ENCODE assay signal across 26 mouse cellular contexts in the genomic region with DNA sequence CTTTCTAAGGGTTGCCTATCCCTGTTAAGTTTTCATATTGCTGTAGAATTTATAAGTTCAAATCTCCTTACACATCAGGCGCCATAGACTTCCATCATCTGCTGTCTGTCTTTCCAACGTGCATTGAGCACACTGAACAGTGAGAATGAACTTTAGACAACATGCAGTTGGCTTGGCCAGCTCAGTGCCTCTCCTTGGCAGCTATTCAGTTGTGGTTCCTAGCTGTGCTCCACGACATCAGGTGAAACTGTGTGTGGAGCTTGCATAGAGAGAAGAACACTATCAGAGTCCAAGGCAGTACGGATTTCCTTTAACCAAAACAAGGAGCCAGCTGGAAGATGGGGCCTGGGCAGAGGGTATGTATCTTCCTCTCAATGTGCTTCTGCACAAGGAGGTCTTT.
"Had no signal": no experiment of that assay in that cellular context is flagged by ENCODE, and none has a peak within 500 bp of the region (broad histone marks: within the 10 kb centered on the region; RNA-seq: fewer than 3 reads in every experiment).

No protein-coding gene starts in this region.

- H3K9ac ChIP-seq: embryonic facial prominence, embryonic 12.5 days; embryonic facial prominence, embryonic 13.5 days; embryonic facial prominence, embryonic 15.5 days; forebrain, embryonic 12.5 days; forebrain, embryonic 13.5 days; forebrain, embryonic 15.5 days; forebrain, postnatal 0 days had no signal

- H3K9me3 ChIP-seq: embryonic facial prominence, embryonic 10.5 days; embryonic facial prominence, embryonic 12.5 days; embryonic facial prominence, embryonic 13.5 days; embryonic facial prominence, embryonic 15.5 days; forebrain, embryonic 10.5 days; forebrain, embryonic 12.5 days; forebrain, embryonic 13.5 days; forebrain, embryonic 15.5 days had no signal

- H3K4me2 ChIP-seq: embryonic facial prominence, embryonic 12.5 days; embryonic facial prominence, embryonic 13.5 days; embryonic facial prominence, embryonic 15.5 days; forebrain, embryonic 12.5 days; forebrain, embryonic 13.5 days; forebrain, embryonic 15.5 days had no signal

- H3K4me1 ChIP-seq: embryonic facial prominence, embryonic 13.5 days; embryonic facial prominence, embryonic 15.5 days had no signal

- DNase-seq: cerebellum, adult 2 months; cerebellum, adult 8-10 months; cerebellum, adult 9-10 months; cerebellum, adult 9-11 months; cerebellum, postnatal 25 days; cerebellum, postnatal 36 days; embryo, embryonic 11 days; forebrain, postnatal 0 days; gastrocnemius, adult 2 months; gastrocnemius, postnatal 10 days; gastrocnemius, postnatal 14 days; gastrocnemius, postnatal 25 days; gastrocnemius, postnatal 36 days; heart, adult 18-20 months; heart, adult 2 months had no signal

- H3K27ac ChIP-seq: embryonic facial prominence, embryonic 10.5 days; embryonic facial prominence, embryonic 12.5 days; embryonic facial prominence, embryonic 13.5 days; embryonic facial prominence, embryonic 15.5 days; forebrain, embryonic 10.5 days; forebrain, embryonic 12.5 days; forebrain, embryonic 13.5 days; forebrain, embryonic 15.5 days; gastrocnemius, adult 2 months; heart, adult 2 months had no signal

- H3K36me3 ChIP-seq: embryonic facial prominence, embryonic 10.5 days; embryonic facial prominence, embryonic 12.5 days; embryonic facial prominence, embryonic 13.5 days; embryonic facial prominence, embryonic 15.5 days; forebrain, embryonic 10.5 days; forebrain, embryonic 12.5 days; forebrain, embryonic 15.5 days had no signal

- H3K4me3 ChIP-seq: embryonic facial prominence, embryonic 10.5 days; embryonic facial prominence, embryonic 12.5 days; embryonic facial prominence, embryonic 13.5 days; embryonic facial prominence, embryonic 15.5 days; erythroblast, embryonic 14.5 days; forebrain, embryonic 10.5 days; forebrain, embryonic 12.5 days; forebrain, embryonic 13.5 days; forebrain, embryonic 15.5 days; gastrocnemius, adult 2 months; heart, adult 2 months had no signal

- ATAC-seq: forebrain, embryonic 13.5 days; forebrain, embryonic 14.5 days; forebrain, embryonic 15.5 days; forebrain, embryonic 16.5 days; forebrain, postnatal 0 days had no signal

- H3K27me3 ChIP-seq: embryonic facial prominence, embryonic 12.5 days; embryonic facial prominence, embryonic 13.5 days; embryonic facial prominence, embryonic 15.5 days had no signal
